Mouse (Mus musculus) CH12.LX (cell line): ENCODE measurements around the gene B2m. TPM values are rescaled to one million over a fixed set of nuclear protein-coding genes. Genes with fewer than 3 reads are reported as not detected.

ENCODE experiments used
- DNase-seq: peaks from one replicate; pipeline ENCODE4 v3.0.0-alpha.2; 2013; ENCODE audit errors: extremely low read depth
- H3K27ac ChIP-seq: 2 replicates; pipeline ENCODE4 v1.5.1; 2012; ENCODE audit warnings: low read depth, mild to moderate bottlenecking, control low read depth, moderate library complexity; ENCODE audit not compliant: insufficient read depth
- H3K27me3 ChIP-seq: replicated peaks from 2 replicates; pipeline ENCODE3; 2012; ENCODE audit warnings: inconsistent platforms
- H3K36me3 ChIP-seq, 2 experiments: replicated peaks in 1 of 2; 2 replicates each; pipeline versions ENCODE3 to v1.6.1; 2012; ENCODE audit warnings: inconsistent platforms in 1 of 2, low read length in 1 of 2, mild to moderate bottlenecking in 1 of 2, mixed read lengths in 1 of 2, moderate library complexity in 1 of 2; ENCODE audit not compliant: control insufficient read depth in 1 of 2, insufficient read depth in 1 of 2
- H3K4me1 ChIP-seq, 2 experiments: 2 replicates each; pipeline ENCODE4 v1.6.1; 2012; ENCODE audit warnings: inconsistent platforms in 1 of 2, moderate library complexity in 1 of 2; ENCODE audit not compliant: insufficient read depth in 2 of 2, control insufficient read depth in 1 of 2
- H3K4me2 ChIP-seq: 2 replicates; pipeline ENCODE4 v1.6.1; 2012; ENCODE audit warnings: low read depth, mild to moderate bottlenecking, control low read depth; ENCODE audit not compliant: poor library complexity, insufficient read depth, severe bottlenecking
- H3K4me3 ChIP-seq, 3 experiments: fragments of 150-350 bp in 1 of 3; sonication (generic) in 1 of 3; replicated peaks in 1 of 3; 2 replicates each; pipeline versions ENCODE3 to v1.5.1; 2011 to 2012; ENCODE audit warnings: low read depth in 2 of 3, low read length in 2 of 3, mild to moderate bottlenecking in 2 of 3, moderate library complexity in 2 of 3, control low read depth in 1 of 3, improper control_type of control experiment in 1 of 3, inconsistent platforms in 1 of 3, mixed read lengths in 1 of 3; ENCODE audit not compliant: poor library complexity in 1 of 3
- H3K79me2 ChIP-seq: replicated peaks from 2 replicates; pipeline ENCODE4 v1.6.1; 2012; ENCODE audit warnings: mild to moderate bottlenecking, moderate library complexity; ENCODE audit not compliant: control insufficient read depth, poor library complexity, insufficient read depth, severe bottlenecking; ENCODE audit errors: extremely low read depth
- H3K9ac ChIP-seq: 2 replicates; pipeline ENCODE4 v1.6.1; 2012; ENCODE audit warnings: low read depth, mild to moderate bottlenecking, control low read depth, moderate library complexity; ENCODE audit not compliant: insufficient read depth
- H3K9me3 ChIP-seq: replicated peaks from 2 replicates; pipeline ENCODE3; 2012; ENCODE audit warnings: low read length, inconsistent platforms, mixed read lengths
- CHD2 ChIP-seq: IDR thresholded peaks from 2 replicates; pipeline ENCODE4 v1.6.1; 2011; ENCODE audit warnings: low read length, improper control_type of control experiment
- CTCF ChIP-seq, 2 experiments: IDR thresholded peaks in 1 of 2; conservative IDR thresholded peaks in 1 of 2; 2 replicates each; pipeline ENCODE4 v1.5.1; 2011 to 2012; ENCODE audit warnings: low read depth in 2 of 2, low read length in 2 of 2, improper control_type of control experiment in 1 of 2, inconsistent platforms in 1 of 2, mild to moderate bottlenecking in 1 of 2, moderate library complexity in 1 of 2
- GABPA ChIP-seq: IDR thresholded peaks from 2 replicates; pipeline ENCODE4 v1.6.1; 2012; ENCODE audit warnings: low read depth, low read length, improper control_type of control experiment, inconsistent platforms; ENCODE audit not compliant: insufficient replicate concordance
- KAT2A ChIP-seq: IDR thresholded peaks from 2 replicates; pipeline ENCODE4 v1.6.1; 2012; ENCODE audit warnings: low read length, improper control_type of control experiment, inconsistent platforms; ENCODE audit not compliant: insufficient replicate concordance
- POLR2A ChIP-seq: IDR thresholded peaks from 2 replicates; pipeline ENCODE4 v1.6.1; 2011; ENCODE audit warnings: low read depth, mild to moderate bottlenecking, improper control_type of control experiment, low read length
- RAD21 ChIP-seq: IDR thresholded peaks from 2 replicates; pipeline ENCODE4 v1.6.1; 2011; ENCODE audit warnings: low read depth, mild to moderate bottlenecking, low read length, improper control_type of control experiment, moderate library complexity
- RCOR1 ChIP-seq: conservative IDR thresholded peaks from 2 replicates; pipeline ENCODE4 v1.6.1; 2012; ENCODE audit warnings: low read depth, mild to moderate bottlenecking, inconsistent platforms, low read length, improper control_type of control experiment
- SMC3 ChIP-seq: IDR thresholded peaks from 2 replicates; pipeline ENCODE4 v1.6.1; 2011; ENCODE audit warnings: low read depth, low read length, improper control_type of control experiment
- TCF12 ChIP-seq: IDR thresholded peaks from 2 replicates; pipeline ENCODE4 v1.6.1; 2014; ENCODE audit warnings: low read depth, mild to moderate bottlenecking, inconsistent platforms, low read length, improper control_type of control experiment
- UBTF ChIP-seq: IDR thresholded peaks from 2 replicates; pipeline ENCODE4 v1.6.1; 2012; ENCODE audit warnings: low read depth, mild to moderate bottlenecking, inconsistent platforms, low read length, improper control_type of control experiment, moderate library complexity
- USF2 ChIP-seq: conservative IDR thresholded peaks from 2 replicates; pipeline ENCODE4 v1.6.1; 2011; ENCODE audit warnings: low read depth, low read length, improper control_type of control experiment
- ZKSCAN1 ChIP-seq: IDR thresholded peaks from 2 replicates; pipeline ENCODE4 v1.6.1; 2012; ENCODE audit warnings: low read depth, inconsistent platforms, low read length, improper control_type of control experiment, borderline replicate concordance
- dilution Hi-C: fragments of 300-500 bp; cut with MboI; formaldehyde crosslinking; loops from 2 replicates; pipeline ENCODE4 v1.14.3; 2020; ENCODE audit warnings: low sequenced_read_pairs; ENCODE audit not compliant: extremely low pct_unique_long_range_greater_than_20kb, extremely low pct_ligation_motif_present
- in situ Hi-C: fragments of 300-500 bp; cut with MboI; formaldehyde crosslinking; loops from 3 replicates; pipeline ENCODE4 v1.14.3; 2019; ENCODE audit warnings: low sequenced_read_pairs, low pct_ligation_motif_present, low pct_unique_long_range_greater_than_20kb, mixed read lengths
- polyA plus RNA-seq: library from polyadenylated mRNA; unstranded; fragments of >175 nt; gene quantifications from 2 replicates; pipeline ENCODE4 v1.2.1, GENCODE M21; 2012; ENCODE audit warnings: low read depth; ENCODE audit not compliant: insufficient read length
- total RNA-seq, 2 experiments: library from RNA; depleted of rRNA; stranded (reverse); fragments of 300-350 nt in 1 of 2; fragments of >200 nt in 1 of 2; gene quantifications; 2 replicates each; pipeline ENCODE4 v1.2.3; 2012 to 2014

Gene B2m
- total and polyA plus RNA-seq, 3 experiments = 1,509 to 1,954 (median 1,919) TPM

DNA sequence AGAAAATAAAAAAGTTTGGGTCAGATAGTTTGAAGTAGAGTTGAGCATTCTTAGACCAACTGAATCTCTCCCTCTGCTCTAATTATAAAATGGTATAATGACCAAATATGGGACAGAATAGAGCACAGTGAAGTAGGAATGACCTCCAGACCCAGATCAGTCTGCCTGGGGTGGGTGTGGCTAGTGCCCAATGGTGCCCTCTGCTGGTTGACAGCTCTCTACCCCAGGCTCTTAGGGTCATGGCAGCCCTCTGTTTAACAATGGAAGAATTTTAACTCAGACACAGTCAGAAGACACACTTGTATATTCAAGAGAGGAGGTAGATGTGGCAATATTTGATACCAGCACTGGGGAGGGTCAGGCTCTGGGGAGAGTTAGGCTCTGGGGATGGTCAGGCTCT lies 45.4 kb upstream of the B2m start:
- Histone ChIP-seq H3K4me2 (no peak overlapping the region), H3K9ac (no peak overlapping the region), H3K9me3 (peaks cover 4% of the 10 kb centered on the region), H3K27ac (no peak overlapping the region), H3K27me3 (no peaks in the 10 kb centered on the region), H3K4me1 (no peaks in the 10 kb centered on the region), H3K36me3 (peaks cover 34 to 82% of the 10 kb centered on the region in 2 experiments), H3K79me2 (no peaks in the 10 kb centered on the region), H3K4me3 (no peak overlapping the region)
- TF ChIP-seq GABPA (no peak), SMC3 (peak; percentile 23; the same call in 1 of the 2 replicates), POLR2A (no peak), RCOR1 (no peak), CTCF (conservative IDR thresholded peaks at IDR 0.05 in 1 of 2, IDR thresholded peaks at IDR 0.05 in 1 of 2; ENCODE audit: low read depth in 2 of 2, low read length in 2 of 2) (peak; percentile 34 to 65; a peak in 2 of 4 replicates), KAT2A (no peak)
- DNase-seq = peak; percentile 47
- dilution Hi-C loops = no loop called here
- in situ Hi-C loops = no loop called here

DNA sequence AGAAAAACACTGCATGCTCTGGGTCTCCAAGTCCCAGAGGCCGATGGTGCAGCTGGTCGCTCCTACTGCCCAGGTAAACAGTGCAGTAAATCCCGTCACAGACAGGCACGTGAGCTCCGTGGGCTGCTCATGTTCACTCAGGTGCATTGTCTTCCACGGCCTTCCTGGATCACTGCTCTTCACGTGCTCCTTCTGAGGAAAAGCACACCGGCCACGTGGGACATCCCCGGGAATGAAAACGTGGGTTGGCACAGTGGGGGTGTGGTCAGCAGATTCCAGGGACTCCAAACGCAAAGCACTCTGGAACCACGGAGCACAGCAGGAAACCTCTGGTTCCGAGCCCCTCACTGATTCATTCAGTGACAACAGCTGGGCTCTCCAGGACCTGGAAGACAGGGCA lies 39.4 kb upstream of the B2m start:
- peaks cover 0 to 21% of the 10 kb centered on the region in 2 experiments; a peak in 2 of 4 replicates for H3K4me1 ChIP-seq
- no peaks in the 10 kb centered on the region for H3K27me3 ChIP-seq
- H3K9me3 ChIP-seq = peaks cover 4% of the 10 kb centered on the region
- TF ChIP-seq USF2 (no peak), CHD2 (no peak), ZKSCAN1 (no peak), SMC3 (no peak), RCOR1 (no peak), TCF12 (no peak), UBTF (no peak), RAD21 (no peak)
- in situ Hi-C loops (no loop called here), dilution Hi-C loops (no loop called here)
- H3K79me2 ChIP-seq = no peaks in the 10 kb centered on the region
- DNase-seq = no peak
- no peak overlapping the region for H3K27ac ChIP-seq
- no peak overlapping the region for H3K4me3 ChIP-seq
- H3K4me2 ChIP-seq = no peak overlapping the region
- H3K36me3 ChIP-seq = peaks cover 29 to 66% of the 10 kb centered on the region in 2 experiments
- H3K9ac ChIP-seq = no peak overlapping the region

- Histone ChIP-seq H3K27me3 (no peaks in the 10 kb centered on the region), H3K79me2 (no peaks in the 10 kb centered on the region), H3K4me3 (no peak overlapping the region), H3K9ac (no peak overlapping the region), H3K9me3 (peaks cover 2% of the 10 kb centered on the region), H3K27ac (no peak overlapping the region), H3K4me1 (peaks cover 0 to 21% of the 10 kb centered on the region in 2 experiments; a peak in 2 of 4 replicates), H3K36me3 (peaks cover 35 to 69% of the 10 kb centered on the region in 2 experiments), H3K4me2 (no peak overlapping the region)
- no peak for TF ChIP-seq USF2
- TF ChIP-seq ZKSCAN1 = no peak
- DNase-seq = no peak
- in situ Hi-C loops = no loop called here
- dilution Hi-C loops = no loop called here
These were observed 37.8 kb upstream of the B2m start for GRCm38 (mm10) chr2:122109714-122110113.
